Mouse (Mus musculus): ENCODE measurements at regions not wholly inside any gene's neighbourhood (a gene's known extent, or its start where the extent isn't known, plus 50 kb on each side); places are given as distances from the start of the nearest gene placed in this dataset.
A peak's percentile ranks its signal among the peaks of the same experiment; 100 is the strongest.

GRCm38 (mm10) chr17:64229225-64229976, 102.3 kb downstream of the Pja2 start:
- Histone ChIP-seq H3K4me3 (no peak overlapping the region), H3K4me2 (no peak overlapping the region), H3K9me3 (replicated peaks) (no peaks in the 10 kb centered on the region), H3K9ac (no peak overlapping the region), H3K27me3 (no peaks in the 10 kb centered on the region), H3K4me1 (replicated peaks) (no peaks in the 10 kb centered on the region), H3K27ac (no peak overlapping the region), H3K36me3 (no peaks in the 10 kb centered on the region)
- WGBS = 50% methylated on average over 5 of the region's 5 CpGs
- no peak for ATAC-seq (replicated peaks; ENCODE audit: insufficient number of reproducible peaks, insufficient read depth, low FRiP score, low read depth)

- peak; percentile 73 for ATAC-seq (replicated peaks; ENCODE audit: insufficient number of reproducible peaks, insufficient read depth, low FRiP score, low read depth)
- no peak overlapping the region for H3K4me2 ChIP-seq
Measured at GRCm38 (mm10) chr17:64214599-64214998, 117.1 kb downstream of the Pja2 start.

GRCm38 (mm10) chr17:64213251-64213650, 118.5 kb downstream of the Pja2 start:
- H3K4me1 ChIP-seq (replicated peaks) = peaks cover 10% of the 10 kb centered on the region; the same call in 1 of the 2 replicates
- H3K27ac ChIP-seq = no peak overlapping the region
- no peak overlapping the region for H3K4me3 ChIP-seq
- no peaks in the 10 kb centered on the region for H3K9me3 ChIP-seq (replicated peaks)
- no peak overlapping the region for H3K4me2 ChIP-seq
- no peak overlapping the region for H3K9ac ChIP-seq
- no peaks in the 10 kb centered on the region for H3K36me3 ChIP-seq
- no peaks in the 10 kb centered on the region for H3K27me3 ChIP-seq
- no peak for ATAC-seq (replicated peaks; ENCODE audit: insufficient number of reproducible peaks, insufficient read depth, low FRiP score, low read depth)
- 81% methylated on average over 4 of the region's 4 CpGs for WGBS

More at GRCm38 (mm10) chr17:64214599-64214998, 117.1 kb downstream of the Pja2 start:
- peaks cover 9% of the 10 kb centered on the region; the same call in 1 of the 2 replicates for H3K4me1 ChIP-seq (replicated peaks)
- H3K4me3 ChIP-seq = no peak overlapping the region
- H3K9ac ChIP-seq = no peak overlapping the region
- no peaks in the 10 kb centered on the region for H3K36me3 ChIP-seq
- peak overlapping the region; percentile 52; the same call in 1 of the 2 replicates for H3K27ac ChIP-seq
- H3K27me3 ChIP-seq = no peaks in the 10 kb centered on the region
- 16% methylated on average over 7 of the region's 7 CpGs for WGBS
- H3K9me3 ChIP-seq (replicated peaks) = no peaks in the 10 kb centered on the region

GRCm38 (mm10) chr17:64211281-64211680, 120.4 kb downstream of the Pja2 start:
- H3K9ac ChIP-seq = no peak overlapping the region
- no peak overlapping the region for H3K4me2 ChIP-seq
- peaks cover 10% of the 10 kb centered on the region; the same call in 1 of the 2 replicates for H3K4me1 ChIP-seq (replicated peaks)
- H3K36me3 ChIP-seq = no peaks in the 10 kb centered on the region
- ATAC-seq (replicated peaks; ENCODE audit: insufficient number of reproducible peaks, insufficient read depth, low FRiP score, low read depth) = no peak
- 89% methylated on average over 8 of the region's 8 CpGs for WGBS
- no peak overlapping the region for H3K4me3 ChIP-seq
- H3K27me3 ChIP-seq = no peaks in the 10 kb centered on the region
- H3K9me3 ChIP-seq (replicated peaks) = no peaks in the 10 kb centered on the region
- H3K27ac ChIP-seq = no peak overlapping the region

- Histone ChIP-seq H3K9me3 (replicated peaks) (no peaks in the 10 kb centered on the region), H3K4me2 (no peak overlapping the region), H3K4me1 (replicated peaks) (peaks cover 10% of the 10 kb centered on the region; the same call in 1 of the 2 replicates), H3K4me3 (no peak overlapping the region), H3K27ac (no peak overlapping the region), H3K36me3 (no peaks in the 10 kb centered on the region), H3K27me3 (no peaks in the 10 kb centered on the region), H3K9ac (no peak overlapping the region)
- ATAC-seq (replicated peaks; ENCODE audit: insufficient number of reproducible peaks, insufficient read depth, low FRiP score, low read depth) = no peak
- WGBS = 50% methylated on average over 5 of the region's 5 CpGs
Measured at GRCm38 (mm10) chr17:64210366-64210765, 121.3 kb downstream of the Pja2 start.

- Histone ChIP-seq H3K9ac (no peak overlapping the region), H3K4me2 (no peak overlapping the region), H3K9me3 (replicated peaks) (no peaks in the 10 kb centered on the region), H3K27me3 (no peaks in the 10 kb centered on the region), H3K4me3 (no peak overlapping the region), H3K4me1 (replicated peaks) (peaks cover 9% of the 10 kb centered on the region; the same call in 1 of the 2 replicates), H3K27ac (no peak overlapping the region), H3K36me3 (no peaks in the 10 kb centered on the region)
- ATAC-seq (replicated peaks; ENCODE audit: insufficient number of reproducible peaks, insufficient read depth, low FRiP score, low read depth) = no peak
- WGBS = 78% methylated on average over 10 of the region's 10 CpGs
Measured at GRCm38 (mm10) chr17:64209640-64210039, 122.1 kb downstream of the Pja2 start.

GRCm38 (mm10) chr17:64208152-64208855, 123.4 kb downstream of the Pja2 start:
- no peaks in the 10 kb centered on the region for H3K36me3 ChIP-seq
- H3K9me3 ChIP-seq (replicated peaks) = no peaks in the 10 kb centered on the region
- WGBS = 61% methylated on average over 13 of the region's 13 CpGs
- H3K4me1 ChIP-seq (replicated peaks) = 0 out of 2 replicates have a peak, but pooled peaks cover 3% of the 10 kb centered on the region
- H3K9ac ChIP-seq = no peak overlapping the region
- H3K4me2 ChIP-seq = no peak overlapping the region
- no peak overlapping the region for H3K4me3 ChIP-seq
- no peak overlapping the region for H3K27ac ChIP-seq
- ATAC-seq (replicated peaks; ENCODE audit: insufficient number of reproducible peaks, insufficient read depth, low FRiP score, low read depth) = no peak
- no peaks in the 10 kb centered on the region for H3K27me3 ChIP-seq

- H3K9me3 ChIP-seq (replicated peaks) = no peaks in the 10 kb centered on the region
- no peak overlapping the region for H3K4me3 ChIP-seq
- no peaks in the 10 kb centered on the region for H3K36me3 ChIP-seq
- H3K9ac ChIP-seq = no peak overlapping the region
- no peak overlapping the region for H3K27ac ChIP-seq
- H3K4me2 ChIP-seq = no peak overlapping the region
- H3K4me1 ChIP-seq (replicated peaks) = 0 out of 2 replicates have a peak, but pooled peaks cover 3% of the 10 kb centered on the region
- 64% methylated on average over 14 of the region's 14 CpGs for WGBS
- ATAC-seq (replicated peaks; ENCODE audit: insufficient number of reproducible peaks, insufficient read depth, low FRiP score, low read depth) = no peak
- no peaks in the 10 kb centered on the region for H3K27me3 ChIP-seq
Measured at GRCm38 (mm10) chr17:64206196-64206718, 125.5 kb downstream of the Pja2 start.

GRCm38 (mm10) chr17:64203611-64204010, 128.1 kb downstream of the Pja2 start:
- Histone ChIP-seq H3K9me3 (replicated peaks) (no peaks in the 10 kb centered on the region), H3K36me3 (no peaks in the 10 kb centered on the region), H3K4me1 (replicated peaks) (no peaks in the 10 kb centered on the region), H3K4me3 (no peak overlapping the region), H3K9ac (no peak overlapping the region), H3K27me3 (no peaks in the 10 kb centered on the region), H3K4me2 (no peak overlapping the region), H3K27ac (no peak overlapping the region)
- 60% methylated on average over 7 of the region's 7 CpGs for WGBS
- ATAC-seq (replicated peaks; ENCODE audit: insufficient number of reproducible peaks, insufficient read depth, low FRiP score, low read depth) = no peak

GRCm38 (mm10) chr17:64202248-64202647, 129.5 kb downstream of the Pja2 start:
- Histone ChIP-seq H3K4me2 (no peak overlapping the region), H3K27me3 (no peaks in the 10 kb centered on the region), H3K9me3 (replicated peaks) (no peaks in the 10 kb centered on the region), H3K36me3 (no peaks in the 10 kb centered on the region), H3K27ac (no peak overlapping the region), H3K4me1 (replicated peaks) (no peaks in the 10 kb centered on the region), H3K9ac (no peak overlapping the region), H3K4me3 (no peak overlapping the region)
- ATAC-seq (replicated peaks; ENCODE audit: insufficient number of reproducible peaks, insufficient read depth, low FRiP score, low read depth) = no peak
- 88% methylated on average over 6 of the region's 6 CpGs for WGBS

- H3K27me3 ChIP-seq = no peaks in the 10 kb centered on the region
- H3K4me1 ChIP-seq (replicated peaks) = no peaks in the 10 kb centered on the region
- no peak overlapping the region for H3K9ac ChIP-seq
- no peaks in the 10 kb centered on the region for H3K9me3 ChIP-seq (replicated peaks)
- ATAC-seq (replicated peaks; ENCODE audit: insufficient number of reproducible peaks, insufficient read depth, low FRiP score, low read depth) = no peak
- no peaks in the 10 kb centered on the region for H3K36me3 ChIP-seq
- no peak overlapping the region for H3K4me3 ChIP-seq
- no peak overlapping the region for H3K27ac ChIP-seq
- no peak overlapping the region for H3K4me2 ChIP-seq
- 86% methylated on average over 5 of the region's 5 CpGs for WGBS
Measured at GRCm38 (mm10) chr17:64201609-64202008, 130.1 kb downstream of the Pja2 start.

Data from heart, embryonic 15.5 days (tissue).